In genomic region chr13:9198728-9199464, GRCm38 (mm10) we compare ENCODE assay signal across 8 mouse cellular contexts.
DNase-seq lines count a peak whose midpoint lies in the region; ATAC-seq and TF ChIP-seq lines count a peak whose summit lies in the region.

No protein-coding gene starts in this region.

- TF ChIP-seq CTCF in cerebellum, adult 2 months (IDR thresholded peaks at IDR 0.05; ENCODE audit: borderline replicate concordance, insufficient read depth, low read depth, low read length): no peak

- no peaks in the 10 kb centered on the region for H3K36me3 ChIP-seq in liver, embryonic 12.5 days
- no peaks in the 10 kb centered on the region for H3K36me3 ChIP-seq in neural tube, embryonic 15.5 days

- H3K27ac ChIP-seq in liver, embryonic 12.5 days: no peak overlapping the region
- H3K27ac ChIP-seq in neural tube, embryonic 15.5 days (replicated peaks): no peak overlapping the region
- no peak overlapping the region for H3K27ac ChIP-seq in cerebellum, adult 2 months (ENCODE audit: insufficient read depth, low read length)

- peaks cover 9% of the 10 kb centered on the region; the same call in 1 of the 2 replicates for H3K4me1 ChIP-seq in liver, embryonic 12.5 days
- H3K4me1 ChIP-seq in neural tube, embryonic 15.5 days: no peaks in the 10 kb centered on the region
- H3K4me1 ChIP-seq in cerebellum, adult 2 months (ENCODE audit: control insufficient read depth, insufficient read depth, low read length): 0 out of 2 replicates have a peak, but pooled peaks cover 3% of the 10 kb centered on the region

- H3K9ac ChIP-seq in liver, embryonic 12.5 days: no peak overlapping the region
- no peak overlapping the region for H3K9ac ChIP-seq in neural tube, embryonic 15.5 days (replicated peaks)

- ATAC-seq in granulocyte monocyte progenitor cell, adult 5-6 weeks (replicated peaks; ENCODE audit: poor library complexity, severe bottlenecking): peak; percentile 57; the same call in 1 of the 2 replicates
- peak; percentile 79 for ATAC-seq in liver, embryonic 12.5 days
- ATAC-seq in neural tube, embryonic 15.5 days (ENCODE audit: low FRiP score): peak; percentile 55; the same call in 1 of the 2 replicates

- H3K4me2 ChIP-seq in liver, embryonic 12.5 days: peak overlapping the region; percentile 53
- peak overlapping the region; percentile 45 for H3K4me2 ChIP-seq in neural tube, embryonic 15.5 days

- no peaks in the 10 kb centered on the region for H3K9me3 ChIP-seq in liver, embryonic 12.5 days (replicated peaks)
- no peaks in the 10 kb centered on the region for H3K9me3 ChIP-seq in neural tube, embryonic 15.5 days (replicated peaks)

- no peak overlapping the region for H3K4me3 ChIP-seq in liver, embryonic 12.5 days
- no peak overlapping the region for H3K4me3 ChIP-seq in neural tube, embryonic 15.5 days (replicated peaks)
- H3K4me3 ChIP-seq in cerebellum, adult 2 months (replicated peaks; ENCODE audit: insufficient read depth, low read depth, low read length): no peak overlapping the region

- DNase-seq in spleen, postnatal 4 days (ENCODE audit: low spot score in 2 of 2): peak; percentile 11 to 51
- DNase-seq in spleen, adult 12 weeks (ENCODE audit: low spot score): no peak
- no peak for DNase-seq in cerebellum, adult 18-20 months
- DNase-seq in cerebellum, adult 2 months: no peak
- no peak for DNase-seq in ovary, postnatal 36 days (ENCODE audit: low spot score)

- H3K27me3 ChIP-seq in liver, embryonic 12.5 days (replicated peaks): peaks cover 8% of the 10 kb centered on the region
- no peaks in the 10 kb centered on the region for H3K27me3 ChIP-seq in neural tube, embryonic 15.5 days (replicated peaks)
- no peaks in the 10 kb centered on the region for H3K27me3 ChIP-seq in cerebellum, adult 2 months (ENCODE audit: control insufficient read depth, insufficient read depth, low read length)

- TF ChIP-seq POLR2A in cerebellum, adult 2 months (IDR thresholded peaks at IDR 0.05; ENCODE audit: borderline replicate concordance, insufficient read depth, low read length): no peak

- 27% methylated on average over 19 of the region's 19 CpGs for WGBS in liver, embryonic 12.5 days (ENCODE audit: insufficient replicate concordance)
- 40% methylated on average over 19 of the region's 19 CpGs for WGBS in neural tube, embryonic 15.5 days
- WGBS in cerebellum, adult 2 months: 24% methylated on average over 19 of the region's 19 CpGs

Comparison
In these comparisons a context has a peak if more than half of its experiments do, and no peak if none do; other contexts are left out.
1. DNase-seq: peak in spleen, postnatal 4 days (2 of 2); none in spleen, adult 12 weeks (single experiment), cerebellum, adult 18-20 months (0 of 2), cerebellum, adult 2 months (0 of 2) and ovary, postnatal 36 days (single experiment).
2. Peak in every context shown above with its lines, with median percentiles within 50 percentile points of each other: ATAC-seq.